Mouse (Mus musculus) G1E (cell line): ENCODE data around the gene Ascl1.

Source experiments
- CTCF ChIP-seq: IDR thresholded peaks from 2 replicates; pipeline ENCODE4 v1.5.1; 2012; ENCODE audit warnings: low read depth, low read length, inconsistent platforms, mixed read lengths
- GATA1 ChIP-seq: IDR thresholded peaks from 2 replicates; pipeline ENCODE4 v1.6.1; 2012; ENCODE audit warnings: borderline replicate concordance, low read length, inconsistent platforms, mixed read lengths
- GATA2 ChIP-seq: IDR thresholded peaks from 2 replicates; pipeline ENCODE4 v1.6.1; 2012; ENCODE audit warnings: low read depth, low read length, inconsistent platforms, borderline replicate concordance
- TAL1 ChIP-seq: conservative IDR thresholded peaks from 2 replicates; pipeline ENCODE4 v1.6.1; 2012; ENCODE audit warnings: low read depth, low read length, inconsistent platforms, mixed read lengths

- TF ChIP-seq GATA2 (no peak), CTCF (no peak), TAL1 (no peak), GATA1 (no peak)
Measured at GRCm38 (mm10) chr10:87502283-87502682, 8.8 kb upstream of the Ascl1 start.
